Mouse (Mus musculus) ES-E14 (cell line): ENCODE measurements around the gene Map3k1.

ENCODE experiments used
- HCFC1 ChIP-seq: IDR thresholded peaks from 2 replicates; pipeline ENCODE4 v1.6.1; 2012; ENCODE audit warnings: low read length, inconsistent platforms, borderline replicate concordance; ENCODE audit not compliant: insufficient read depth
- ZNF384 ChIP-seq: IDR thresholded peaks from 2 replicates; pipeline ENCODE4 v1.6.1; 2012; ENCODE audit warnings: low read depth, low read length, inconsistent platforms

DNA sequence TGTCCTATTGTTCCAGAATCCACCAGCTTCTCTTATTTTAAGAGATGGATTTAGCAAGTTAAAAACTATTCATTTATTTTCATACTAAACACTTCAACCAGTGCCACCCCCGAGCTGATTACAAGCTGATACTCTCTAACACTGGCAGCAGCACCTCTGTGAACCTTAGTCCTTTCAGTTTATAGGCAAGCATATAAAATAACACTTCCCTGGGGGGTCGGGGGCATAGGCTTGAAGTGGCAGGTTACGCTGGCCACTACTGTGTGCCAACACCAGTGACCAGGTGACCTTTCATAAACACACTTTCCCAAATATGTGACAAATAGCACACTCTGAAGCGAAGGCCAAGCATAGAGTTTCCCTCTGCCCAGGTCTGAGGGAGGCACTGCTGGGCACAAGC lies 6.7 kb upstream of the Map3k1 start:
- TF ChIP-seq ZNF384 (no peak), HCFC1 (no peak)
